Mouse (Mus musculus): ENCODE results near the gene Zcchc12. TPM values are rescaled to one million over a fixed set of nuclear protein-coding genes. Genes with fewer than 3 reads are reported as not detected.

The Zcchc12 gene
- polyA plus RNA-seq (2012; rRNA removed) = 20.6 and 26.2 TPM in 2 replicates

- Histone ChIP-seq H3K27ac (ENCODE audit: insufficient read depth, low read length) (no peak within 1 kb of the TSS), H3K4me1 (ENCODE audit: control insufficient read depth, insufficient read depth, low read length) (no peaks in the 10 kb centered on the region)
These were observed at the start of gene Zcchc12 for GRCm38 (mm10) chrX:36195736-36196525. Gene Zcchc12, plus strand, starts transcription at chrX:36195904.

GRCm38 (mm10) chrX:36146746-36147145 is 49.0 kb upstream of the Zcchc12 start:
- TF ChIP-seq CTCF (IDR thresholded peaks at IDR 0.05; ENCODE audit: extremely low read depth, insufficient read depth, low read length) (no peak), POLR2A (IDR thresholded peaks at IDR 0.05; ENCODE audit: extremely low read depth, insufficient read depth, low read length) (no peak)
- H3K4me1 ChIP-seq (ENCODE audit: control insufficient read depth, insufficient read depth, low read length) = no peaks in the 10 kb centered on the region
- H3K27ac ChIP-seq (ENCODE audit: insufficient read depth, low read length) = no peak overlapping the region
- H3K4me3 ChIP-seq (ENCODE audit: insufficient read depth, low read length) = no peak overlapping the region

More at GRCm38 (mm10) chrX:36195736-36196525, at the start of gene Zcchc12:
- peak within 1 kb of the TSS; percentile 67 for H3K4me3 ChIP-seq (ENCODE audit: insufficient read depth, low read length)
- no peak for TF ChIP-seq CTCF (IDR thresholded peaks at IDR 0.05; ENCODE audit: extremely low read depth, insufficient read depth, low read length)
- TF ChIP-seq POLR2A (IDR thresholded peaks at IDR 0.05; ENCODE audit: extremely low read depth, insufficient read depth, low read length) = peak; percentile 53; the same call in 1 of the 2 replicates

GRCm38 (mm10) chrX:36150100-36150499 is 45.6 kb upstream of the Zcchc12 start:
- TF ChIP-seq CTCF (IDR thresholded peaks at IDR 0.05; ENCODE audit: extremely low read depth, insufficient read depth, low read length) (no peak), POLR2A (IDR thresholded peaks at IDR 0.05; ENCODE audit: extremely low read depth, insufficient read depth, low read length) (no peak)
- H3K4me3 ChIP-seq (ENCODE audit: insufficient read depth, low read length) = no peak overlapping the region

DNA sequence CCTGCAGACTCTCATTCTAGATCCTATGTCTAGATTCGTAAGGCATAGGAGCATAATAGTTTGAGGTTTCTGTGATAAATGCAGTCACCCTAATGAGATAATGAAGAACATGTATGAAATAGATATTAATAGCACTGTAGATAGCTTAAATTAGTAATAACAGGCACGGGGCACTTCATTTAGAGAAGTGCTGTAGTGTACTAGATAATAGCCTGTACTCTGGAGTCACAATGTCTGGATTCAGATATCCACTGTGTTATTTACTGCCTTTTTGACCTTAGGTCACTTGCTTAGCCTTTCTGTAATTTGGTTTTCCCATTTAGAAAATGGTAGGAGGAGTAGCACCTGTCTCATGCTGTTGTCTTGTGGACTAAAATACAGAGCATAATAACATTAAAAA is 39.0 kb upstream of the Zcchc12 start:
- Histone ChIP-seq H3K4me1 (ENCODE audit: control insufficient read depth, insufficient read depth, low read length) (no peaks in the 10 kb centered on the region), H3K4me3 (ENCODE audit: insufficient read depth, low read length) (no peak overlapping the region), H3K27ac (ENCODE audit: insufficient read depth, low read length) (no peak overlapping the region)
- TF ChIP-seq CTCF (IDR thresholded peaks at IDR 0.05; ENCODE audit: extremely low read depth, insufficient read depth, low read length) (no peak), POLR2A (IDR thresholded peaks at IDR 0.05; ENCODE audit: extremely low read depth, insufficient read depth, low read length) (no peak)

More at GRCm38 (mm10) chrX:36150100-36150499, 45.6 kb upstream of the Zcchc12 start:
- Histone ChIP-seq H3K27ac (ENCODE audit: insufficient read depth, low read length) (no peak overlapping the region), H3K4me1 (ENCODE audit: control insufficient read depth, insufficient read depth, low read length) (no peaks in the 10 kb centered on the region)

GRCm38 (mm10) chrX:36161567-36161966 is 34.1 kb upstream of the Zcchc12 start:
- H3K27ac ChIP-seq (ENCODE audit: insufficient read depth, low read length) = no peak overlapping the region
- TF ChIP-seq CTCF (IDR thresholded peaks at IDR 0.05; ENCODE audit: extremely low read depth, insufficient read depth, low read length) (no peak), POLR2A (IDR thresholded peaks at IDR 0.05; ENCODE audit: extremely low read depth, insufficient read depth, low read length) (no peak)
- no peaks in the 10 kb centered on the region for H3K4me1 ChIP-seq (ENCODE audit: control insufficient read depth, insufficient read depth, low read length)
- no peak overlapping the region for H3K4me3 ChIP-seq (ENCODE audit: insufficient read depth, low read length)

DNA sequence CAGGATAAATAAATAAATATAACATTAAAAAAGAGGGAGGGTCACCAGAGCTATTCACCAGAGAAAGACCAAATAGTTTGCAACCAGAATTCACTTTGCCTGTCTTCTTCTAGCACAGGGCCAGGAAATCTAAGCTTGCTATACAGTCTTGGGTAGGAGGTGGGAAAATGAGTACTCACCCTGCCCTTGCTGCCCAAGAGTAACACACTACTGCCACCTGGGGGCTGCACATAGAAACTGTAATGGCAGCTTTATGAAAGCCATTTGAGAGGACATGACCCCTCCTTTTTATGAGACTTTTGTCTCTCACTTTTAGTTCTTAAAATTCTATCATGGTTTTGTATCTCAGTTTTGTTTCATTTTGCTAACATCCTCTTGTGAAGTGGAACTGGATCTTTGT is 12.1 kb upstream of the Zcchc12 start:
- no peaks in the 10 kb centered on the region; the same call in 1 of the 2 replicates for H3K4me1 ChIP-seq (ENCODE audit: control insufficient read depth, insufficient read depth, low read length)
- no peak overlapping the region for H3K4me3 ChIP-seq (ENCODE audit: insufficient read depth, low read length)
- no peak overlapping the region for H3K27ac ChIP-seq (ENCODE audit: insufficient read depth, low read length)
- TF ChIP-seq CTCF (IDR thresholded peaks at IDR 0.05; ENCODE audit: extremely low read depth, insufficient read depth, low read length) (peak; percentile 55), POLR2A (IDR thresholded peaks at IDR 0.05; ENCODE audit: extremely low read depth, insufficient read depth, low read length) (no peak)

GRCm38 (mm10) chrX:36186036-36186435 is 9.7 kb upstream of the Zcchc12 start:
- Histone ChIP-seq H3K27ac (ENCODE audit: insufficient read depth, low read length) (no peak overlapping the region), H3K4me1 (ENCODE audit: control insufficient read depth, insufficient read depth, low read length) (no peaks in the 10 kb centered on the region; the same call in 1 of the 2 replicates), H3K4me3 (ENCODE audit: insufficient read depth, low read length) (no peak overlapping the region)
- no peak for TF ChIP-seq CTCF (IDR thresholded peaks at IDR 0.05; ENCODE audit: extremely low read depth, insufficient read depth, low read length)
- TF ChIP-seq POLR2A (IDR thresholded peaks at IDR 0.05; ENCODE audit: extremely low read depth, insufficient read depth, low read length) = no peak

- Histone ChIP-seq H3K4me1 (ENCODE audit: control insufficient read depth, insufficient read depth, low read length) (no peaks in the 10 kb centered on the region; the same call in 1 of the 2 replicates), H3K27ac (ENCODE audit: insufficient read depth, low read length) (no peak overlapping the region), H3K4me3 (ENCODE audit: insufficient read depth, low read length) (no peak overlapping the region)
- TF ChIP-seq CTCF (IDR thresholded peaks at IDR 0.05; ENCODE audit: extremely low read depth, insufficient read depth, low read length) (no peak), POLR2A (IDR thresholded peaks at IDR 0.05; ENCODE audit: extremely low read depth, insufficient read depth, low read length) (no peak)
These were observed 9.3 kb upstream of the Zcchc12 start for GRCm38 (mm10) chrX:36186443-36186842.

DNA sequence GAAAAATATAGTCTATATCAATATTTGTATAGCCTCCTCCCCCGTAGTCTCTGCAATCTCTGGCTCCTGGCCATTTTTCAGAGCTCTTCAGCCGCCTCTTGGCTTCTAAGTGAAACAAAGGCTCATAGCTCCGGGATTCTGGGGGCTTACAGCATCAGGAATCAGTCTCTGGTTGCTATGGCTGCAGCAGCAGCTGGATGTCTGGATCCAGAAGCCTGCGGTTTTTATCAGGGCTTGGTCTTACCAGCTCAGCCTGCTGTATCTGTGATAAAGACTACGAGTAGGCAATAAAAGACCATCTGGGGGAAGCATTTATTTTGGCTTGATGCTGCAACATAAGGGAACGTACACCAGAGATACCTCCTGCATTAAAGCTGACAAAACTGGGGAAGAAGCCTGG is 1.8 kb upstream of the Zcchc12 start:
- TF ChIP-seq POLR2A (IDR thresholded peaks at IDR 0.05; ENCODE audit: extremely low read depth, insufficient read depth, low read length) = no peak
- no peak for TF ChIP-seq CTCF (IDR thresholded peaks at IDR 0.05; ENCODE audit: extremely low read depth, insufficient read depth, low read length)
- Histone ChIP-seq H3K4me3 (ENCODE audit: insufficient read depth, low read length) (no peak overlapping the region), H3K4me1 (ENCODE audit: control insufficient read depth, insufficient read depth, low read length) (no peaks in the 10 kb centered on the region), H3K27ac (ENCODE audit: insufficient read depth, low read length) (no peak overlapping the region)

DNA sequence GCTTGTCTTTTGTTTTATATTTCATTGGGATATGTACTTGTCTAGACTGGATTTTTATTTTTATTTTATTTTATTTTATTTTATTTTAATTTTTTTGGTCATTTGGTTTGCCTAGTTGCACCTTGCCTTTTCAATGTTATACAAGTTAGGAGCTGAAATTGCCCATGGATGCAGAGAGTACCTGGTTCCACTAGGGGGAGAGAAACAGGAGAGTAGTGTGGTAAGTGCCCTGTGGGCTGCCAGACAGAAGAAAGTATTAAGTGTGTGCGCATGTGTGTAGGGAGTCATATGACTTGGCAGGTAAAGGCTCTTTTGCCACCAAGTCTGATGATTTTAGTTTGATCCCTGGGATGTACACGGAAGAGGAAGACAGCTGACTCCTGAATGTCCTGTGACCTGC is 13.8 kb downstream of the Zcchc12 start:
- Histone ChIP-seq H3K4me1 (ENCODE audit: control insufficient read depth, insufficient read depth, low read length) (no peaks in the 10 kb centered on the region), H3K4me3 (ENCODE audit: insufficient read depth, low read length) (no peak overlapping the region), H3K27ac (ENCODE audit: insufficient read depth, low read length) (no peak overlapping the region)
- TF ChIP-seq POLR2A (IDR thresholded peaks at IDR 0.05; ENCODE audit: extremely low read depth, insufficient read depth, low read length) (no peak), CTCF (IDR thresholded peaks at IDR 0.05; ENCODE audit: extremely low read depth, insufficient read depth, low read length) (no peak)

Measured in cortical plate, adult 2 months (tissue).